Mouse (Mus musculus) liver, postnatal 0 days (tissue): ENCODE data around the gene Sorcs2.

Experiments used
- CTCF ChIP-seq: sonication (generic); IDR thresholded peaks from 2 replicates; pipeline ENCODE4 v1.5.1; 2016; ENCODE audit warnings: antibody characterized with exemption, low read depth
- EP300 ChIP-seq: IDR thresholded peaks from 2 replicates; pipeline ENCODE4 v1.6.1; 2016; ENCODE audit warnings: antibody characterized with exemption, low read depth, mild to moderate bottlenecking

GRCm38 (mm10) chr5:36367181-36367610 is 30.7 kb downstream of the Sorcs2 start:
- no peak for TF ChIP-seq CTCF
- TF ChIP-seq EP300: no peak
